Mouse (Mus musculus) B cell, adult 62 days (primary cell): ENCODE measurements around the gene Hyal2. TPM values are rescaled to one million over a fixed set of nuclear protein-coding genes. Genes with fewer than 3 reads are reported as not detected.

Experiments
- total RNA-seq: library from RNA; stranded (reverse); gene quantifications from 4 replicates; pipeline ENCODE4 v1.2.4, GENCODE M21; 2023

Hyal2 gene
- 2.1 to 7.1 TPM (median 4.7 TPM) in 4 replicates for total RNA-seq

DNA sequence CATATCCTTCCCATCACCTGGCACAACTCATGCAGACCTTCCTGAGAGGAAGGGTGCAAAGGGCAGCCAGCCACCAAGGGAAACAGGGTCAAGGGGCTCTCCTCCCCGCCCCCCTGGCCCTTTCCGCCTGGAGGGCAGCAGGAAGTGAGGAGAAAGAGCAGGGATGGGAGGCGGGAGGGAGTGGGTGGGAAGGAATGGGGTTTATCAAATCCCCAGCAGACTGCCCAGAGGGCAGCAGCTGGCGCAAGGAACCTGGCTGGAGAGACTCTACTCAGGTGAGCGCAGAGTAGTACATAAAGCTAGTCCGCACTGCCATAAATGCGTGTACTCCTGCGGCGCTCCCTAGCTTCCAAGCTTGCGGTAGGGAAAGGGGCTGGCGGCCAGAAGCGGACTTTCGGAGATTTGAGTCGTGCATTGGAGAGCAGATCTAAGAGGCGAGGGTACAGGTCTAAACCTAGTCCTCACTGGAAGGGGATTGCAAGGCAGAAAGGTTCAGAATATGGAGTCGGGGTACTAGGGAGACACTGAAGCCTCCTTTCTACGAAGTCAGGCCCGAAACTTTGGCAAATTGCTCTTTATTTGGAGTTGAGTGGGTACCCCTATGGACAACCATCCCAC is at the start of gene Hyal2:
TSS of gene Hyal2 (plus strand) at position 244 of the 618 bp plus-strand sequence.

DNA sequence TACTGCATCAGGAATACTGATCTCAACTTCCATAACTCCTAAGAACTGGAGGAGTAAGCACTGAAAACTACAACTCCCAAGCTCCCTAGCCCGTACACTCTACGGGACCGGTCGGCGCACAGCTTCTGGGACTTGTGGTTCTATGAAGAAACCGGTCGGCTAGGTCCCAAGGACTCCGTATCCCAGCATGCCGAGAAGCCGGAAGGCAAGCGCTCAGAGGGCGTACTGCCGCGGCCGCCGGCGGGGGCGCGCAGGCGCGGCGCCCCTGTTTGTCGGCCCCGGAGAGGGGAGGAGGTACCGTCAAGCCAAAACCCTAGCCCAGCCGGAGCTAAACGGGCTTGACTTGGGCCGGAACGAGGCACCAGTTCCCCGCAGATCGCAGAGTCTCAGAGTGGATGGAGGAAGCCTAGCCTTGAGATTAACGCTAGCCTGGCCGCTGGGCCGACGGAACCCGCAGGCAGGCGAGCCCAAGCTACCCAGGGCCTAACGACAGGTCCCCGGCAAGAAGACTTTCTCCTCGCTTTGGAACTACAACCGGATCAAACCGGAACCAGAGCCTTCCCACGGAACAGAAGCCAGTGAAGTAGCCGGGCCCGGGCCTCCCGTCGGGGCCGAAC is 33.8 kb upstream of the Hyal2 start, which contains the start of gene Tmem115:
TSS of gene Tmem115 (plus strand) at position 155 of the 617 bp plus-strand sequence.

DNA sequence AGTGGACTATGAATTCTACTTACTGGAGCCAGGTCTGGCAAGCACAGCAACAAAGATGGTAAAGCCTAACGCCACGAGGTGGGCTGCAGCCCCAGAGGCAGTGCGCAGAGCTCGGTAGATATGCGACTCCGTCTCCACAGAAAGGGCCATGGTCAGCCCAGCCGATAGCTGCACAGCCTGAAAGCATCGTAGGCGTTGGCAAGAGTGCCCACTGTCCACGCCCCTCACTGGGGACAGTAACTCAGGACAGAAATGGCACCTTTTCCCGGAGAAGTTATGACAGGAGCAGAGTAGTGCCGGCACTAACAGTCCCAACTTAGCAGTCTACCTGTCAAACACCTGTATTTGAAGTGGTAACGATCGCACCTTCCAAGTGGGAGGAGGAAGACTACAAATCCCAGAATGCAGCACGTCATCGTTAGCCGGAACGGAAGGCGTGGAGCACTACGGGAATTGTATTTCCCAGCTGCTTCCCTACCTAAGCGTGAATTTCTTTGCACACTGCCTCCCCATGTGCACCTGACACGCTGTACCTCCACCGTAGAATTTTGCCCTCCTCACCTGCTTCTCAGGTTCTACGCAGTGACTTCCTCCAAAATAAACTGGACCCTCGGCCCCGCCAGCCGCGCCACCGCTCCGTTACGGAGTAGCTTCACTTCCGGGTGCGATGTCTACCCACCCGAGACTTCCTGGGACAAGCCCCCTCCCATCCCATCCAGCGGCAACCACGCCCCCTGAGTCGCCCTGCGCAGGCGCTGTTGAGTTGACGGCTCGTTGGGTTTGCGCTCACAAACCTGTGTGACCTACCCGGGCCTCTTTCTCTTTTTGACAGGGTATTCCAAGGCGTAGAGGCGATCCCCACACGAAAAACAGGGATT is 26.0 kb upstream of the Hyal2 start, which contains the start of the genes Cyb561d2 and Nprl2:
TSS of gene Cyb561d2 (minus strand) at position 720 of the 878 bp plus-strand sequence.
TSS of gene Nprl2 (plus strand) at position 753 of the 878 bp plus-strand sequence.

DNA sequence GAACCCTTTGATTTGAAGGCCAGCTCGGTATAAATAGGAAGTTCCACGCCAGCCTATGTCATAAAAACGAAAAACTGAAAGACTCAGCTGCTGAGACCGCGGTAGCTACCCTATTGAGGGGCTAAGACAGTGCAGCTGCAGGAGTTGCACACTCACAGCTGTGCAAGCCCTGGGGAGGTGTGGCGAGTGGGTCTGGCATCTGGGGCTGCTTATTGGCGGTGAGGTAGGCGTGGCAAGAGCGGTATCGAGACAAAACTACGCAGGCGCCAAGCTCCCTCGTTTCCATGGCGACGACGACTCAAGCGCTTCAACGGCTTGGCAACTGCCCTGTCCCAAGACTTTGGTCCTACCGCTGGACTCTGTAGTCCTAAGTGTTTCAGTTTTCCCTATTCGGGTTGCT is 20.7 kb upstream of the Hyal2 start, which contains the start of gene Zmynd10:
TSS of gene Zmynd10 (plus strand) at position 273 of the 400 bp plus-strand sequence.

DNA sequence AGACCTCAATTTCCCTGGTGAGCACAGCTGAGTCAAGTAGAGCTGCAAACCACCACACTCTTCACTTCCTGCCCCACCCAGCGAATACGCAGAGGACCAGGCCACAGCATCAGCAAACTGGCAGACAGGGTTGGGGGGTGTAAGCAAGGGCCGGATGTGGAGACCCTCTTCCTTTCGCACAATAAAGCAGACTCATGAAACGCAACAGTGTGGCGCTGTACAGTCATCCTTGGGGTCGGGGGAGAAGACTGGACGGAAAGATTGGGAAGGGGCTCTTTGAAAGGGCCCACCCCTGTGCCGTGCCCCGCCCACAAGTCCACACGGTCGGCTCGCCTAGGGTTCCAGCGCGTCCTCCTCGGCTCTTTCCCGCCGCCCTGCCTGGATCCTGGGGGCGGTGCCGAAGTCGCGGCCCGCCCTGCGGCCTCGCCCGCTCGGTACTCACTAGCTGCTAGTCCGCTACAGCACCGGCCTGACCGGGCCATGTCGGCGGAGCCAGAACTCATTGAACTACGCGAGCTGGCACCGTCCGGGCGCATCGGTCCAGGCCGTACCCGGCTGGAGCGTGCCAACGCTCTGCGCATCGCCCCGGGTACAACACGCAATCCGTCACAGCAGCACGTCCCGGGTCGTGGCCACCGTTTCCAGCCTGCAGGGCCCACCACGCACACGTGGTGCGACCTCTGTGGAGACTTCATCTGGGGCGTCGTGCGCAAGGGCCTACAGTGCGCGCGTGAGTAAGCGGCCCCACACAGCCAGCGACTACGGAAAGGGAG is 16.4 kb upstream of the Hyal2 start, which contains the start of gene Rassf1:
TSS of gene Rassf1 (plus strand) at position 439 of the 773 bp plus-strand sequence.

DNA sequence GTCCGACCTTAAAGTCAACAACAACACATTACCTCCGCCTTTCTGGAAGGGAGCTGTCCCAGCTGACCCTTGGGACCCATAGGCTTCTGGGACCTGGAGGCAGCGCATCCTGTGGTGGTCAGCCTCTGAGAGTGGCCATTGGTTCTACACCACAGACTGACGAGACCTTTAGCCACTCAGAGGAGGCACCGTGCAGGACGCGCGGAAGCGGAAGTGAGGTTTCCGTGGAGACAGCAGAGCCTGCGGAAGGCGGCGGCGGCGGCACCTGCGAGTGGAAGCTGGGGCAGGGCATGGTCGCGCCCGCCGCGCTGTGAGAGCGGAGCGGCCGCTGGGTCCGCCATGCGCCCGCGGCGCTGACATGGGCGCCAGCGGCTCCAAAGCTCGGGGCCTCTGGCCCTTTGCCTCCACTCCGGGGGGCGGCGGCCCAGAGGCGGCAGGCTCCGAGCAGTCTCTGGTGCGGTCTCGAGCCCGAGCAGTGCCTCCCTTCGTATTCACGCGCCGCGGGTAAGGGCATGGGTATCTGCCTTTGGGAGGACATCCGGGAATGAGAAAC is 4.6 kb upstream of the Hyal2 start, which contains the start of gene Tusc2:
TSS of gene Tusc2 (plus strand) at position 227 of the 553 bp plus-strand sequence.

DNA sequence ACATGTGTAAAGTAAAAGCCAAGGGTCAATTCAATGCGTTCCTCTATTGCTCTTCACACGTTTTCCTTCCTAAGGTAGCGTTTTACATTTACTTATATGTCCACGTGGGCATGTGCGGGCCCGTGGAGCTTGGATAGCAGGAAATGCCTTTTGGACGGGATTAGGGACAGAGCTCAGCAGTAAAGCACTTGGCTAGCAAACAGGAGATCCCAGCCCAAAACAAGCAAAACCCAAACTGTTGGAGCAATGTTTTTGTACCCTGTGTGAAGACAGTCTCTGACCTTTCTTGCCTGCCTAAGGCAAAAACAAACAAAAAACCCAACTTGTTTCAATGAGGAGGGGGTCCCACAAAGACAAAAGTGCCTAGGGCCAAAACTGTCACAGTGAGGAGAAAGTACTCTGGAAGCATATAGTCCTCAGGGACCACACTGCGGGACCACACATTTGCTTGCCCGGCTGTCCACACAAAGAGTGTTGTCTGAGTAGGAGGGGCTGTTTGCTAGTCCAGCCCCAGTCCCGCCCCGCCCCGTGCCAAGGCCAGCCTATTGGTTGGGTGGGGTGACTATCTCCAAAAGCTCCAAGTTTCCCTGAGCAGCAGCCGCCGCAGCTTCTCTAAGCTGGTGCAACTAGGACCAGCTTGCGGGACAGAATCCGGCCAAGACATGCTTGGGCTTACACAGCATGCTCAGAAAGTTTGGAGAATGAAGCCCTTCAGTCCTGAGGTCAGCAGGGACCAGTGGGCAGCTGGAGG is 8.8 kb downstream of the Hyal2 start, which contains the start of gene Hyal1:
TSS of gene Hyal1 (plus strand) at position 571 of the 751 bp plus-strand sequence.

DNA sequence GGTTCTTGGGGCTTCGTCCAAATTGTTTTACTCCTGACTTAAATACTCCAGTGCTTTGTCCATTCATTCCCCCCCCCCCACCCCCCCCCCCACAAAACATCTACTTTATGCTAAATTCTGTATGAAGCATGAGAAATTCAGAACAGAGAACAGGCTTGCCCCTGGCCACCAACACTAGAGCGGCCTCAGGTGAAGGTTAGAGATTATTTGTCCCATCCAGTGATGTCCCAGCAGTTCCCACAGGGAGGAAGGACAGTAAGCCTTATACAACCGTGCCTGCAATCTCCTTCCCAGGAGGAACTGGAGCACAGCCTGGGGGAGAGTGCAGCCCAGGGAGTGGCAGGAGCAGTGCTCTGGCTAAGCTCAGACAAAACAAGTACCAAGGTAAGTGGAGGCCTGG is 10.8 kb downstream of the Hyal2 start, which contains the start of gene Naa80:
TSS of gene Naa80 (plus strand) at position 301 of the 400 bp plus-strand sequence.

DNA sequence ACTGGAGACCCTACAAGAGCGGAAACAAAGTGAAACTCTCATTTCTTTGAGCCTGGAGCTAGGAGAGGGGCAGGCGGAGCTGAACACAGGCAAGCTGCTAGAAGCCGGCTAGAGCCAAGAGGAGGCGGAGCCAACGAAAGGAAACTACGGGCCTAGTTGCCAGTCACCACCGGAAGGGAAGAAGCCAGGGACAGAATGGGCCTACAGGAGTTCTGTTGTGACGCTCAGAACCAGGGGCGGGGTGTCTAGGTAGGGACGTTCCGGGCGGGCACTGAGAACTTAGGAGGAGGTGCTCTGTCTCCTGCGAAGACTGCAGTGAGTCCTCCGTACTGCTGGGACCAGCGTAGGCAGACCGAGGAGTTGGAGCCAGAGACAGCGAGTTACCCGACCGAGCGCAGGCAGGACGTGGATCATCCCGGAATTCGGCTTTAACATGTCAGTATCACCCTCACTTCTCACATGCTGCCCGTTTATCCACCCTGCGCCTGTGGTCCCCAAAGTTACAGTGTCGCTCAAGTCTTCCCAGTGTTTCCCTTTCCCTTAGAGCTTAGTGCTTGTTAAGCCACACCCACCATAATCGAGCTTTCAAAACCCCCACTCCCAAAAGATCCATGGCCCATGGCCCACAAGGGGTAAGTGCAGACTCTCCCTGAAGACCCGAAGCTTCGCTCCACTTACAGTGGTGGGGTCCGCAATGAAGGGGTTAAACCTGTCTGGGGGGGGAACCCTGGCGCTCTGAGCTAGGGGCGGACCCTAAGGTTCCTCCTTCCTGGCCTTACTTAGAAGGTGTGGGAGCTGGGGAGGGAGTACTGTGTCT is 13.0 kb downstream of the Hyal2 start, which contains the start of gene Hyal3:
TSS of gene Hyal3 (plus strand) at position 318 of the 817 bp plus-strand sequence.

DNA sequence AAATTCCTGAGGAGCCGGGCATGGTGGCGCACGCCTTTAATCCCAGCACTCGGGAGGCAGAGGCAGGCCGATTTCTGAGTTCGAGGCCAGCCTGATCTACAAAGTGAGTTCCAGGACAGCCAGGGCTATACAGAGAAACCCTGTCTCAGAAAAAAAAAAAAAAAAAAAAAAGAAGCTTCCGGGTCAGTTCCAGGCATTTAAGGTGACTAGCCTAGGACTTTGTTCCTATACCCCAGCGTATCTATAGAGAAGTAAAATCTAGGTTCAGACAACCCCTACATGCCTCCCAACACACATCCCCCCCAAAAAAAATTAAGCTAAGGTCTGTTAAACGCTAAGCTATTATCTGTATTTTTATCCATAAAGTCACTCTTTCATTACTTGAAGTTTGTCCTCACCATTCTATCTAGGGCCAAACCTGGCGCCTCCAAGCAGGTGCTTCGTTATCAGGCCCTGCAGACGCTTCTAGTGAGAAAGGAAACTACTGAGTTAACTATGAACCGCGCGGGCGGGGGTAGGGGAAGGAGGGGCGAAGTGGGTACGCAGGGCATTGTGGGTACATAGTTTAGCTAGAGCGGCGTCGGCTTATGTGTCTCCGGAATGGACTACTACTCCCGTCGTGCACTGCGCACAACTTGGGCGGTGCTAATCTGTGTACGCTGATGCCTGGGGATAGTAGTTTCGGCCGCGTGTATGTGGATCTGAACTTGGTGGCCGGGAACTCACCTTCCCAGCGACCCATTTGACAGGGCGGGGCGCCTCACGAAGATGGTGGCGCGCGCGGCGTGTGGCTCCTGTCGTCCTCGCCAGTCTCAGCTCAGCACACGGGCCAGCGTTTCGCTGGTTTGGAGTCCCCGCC is 19.5 kb downstream of the Hyal2 start, which contains the start of gene Ifrd2:
TSS of gene Ifrd2 (plus strand) at position 669 of the 859 bp plus-strand sequence.

DNA sequence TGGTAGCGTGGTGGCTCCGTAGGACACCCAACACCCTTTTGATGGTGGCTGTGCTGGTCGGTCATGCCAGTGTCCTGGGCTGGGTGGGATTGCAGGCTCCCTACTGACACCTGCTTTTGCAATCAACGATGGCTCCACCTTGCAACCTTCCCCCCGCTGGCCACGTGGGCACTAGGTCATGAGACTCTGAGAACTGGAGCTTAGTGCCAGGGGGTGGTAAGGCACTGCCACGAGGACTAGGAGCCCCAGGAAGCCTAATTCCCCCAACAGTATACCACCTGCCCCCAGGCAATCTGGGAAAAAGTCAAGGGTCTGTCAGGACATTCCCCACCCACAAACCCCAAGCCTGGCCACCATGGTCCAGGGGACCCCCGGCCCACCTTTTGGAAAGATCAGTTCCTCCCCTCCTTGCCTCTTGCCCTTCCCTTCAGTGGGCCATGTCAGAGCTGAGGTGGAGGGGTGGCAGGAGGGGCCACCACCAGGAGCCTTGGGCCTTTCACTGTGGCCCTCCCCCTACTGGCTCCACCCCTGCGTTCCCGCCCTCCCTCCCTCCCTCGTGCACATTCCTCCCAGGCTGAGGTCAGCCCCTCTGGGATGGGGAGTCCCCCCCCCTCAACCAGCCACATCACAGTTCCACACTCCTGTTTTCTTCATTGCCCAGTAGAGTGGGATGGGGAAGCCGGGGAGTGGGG is 41.1 kb downstream of the Hyal2 start, which contains the start of gene Sema3b:
TSS of gene Sema3b (minus strand) at position 489 of the 692 bp plus-strand sequence.

Other genes starting within 250 kb of the Hyal2 start
- 10.8 to 17.7 TPM (median 14.9 TPM) in 4 replicates for gene Hemk1, start 229.6 kb upstream of the Hyal2 start, total RNA-seq
- gene 6430571L13Rik, start 227.3 kb upstream of the Hyal2 start, total RNA-seq, result 0.29 to 1.5 TPM (median 0.60 TPM) in 4 replicates
- gene Cacna2d2, start 168.3 kb upstream of the Hyal2 start, total RNA-seq, result 1.4 to 1.8 TPM (median 1.6 TPM) in 4 replicates
- 19.8 to 26.6 TPM (median 22.1 TPM) in 4 replicates for gene Tmem115, start 34.0 kb upstream of the Hyal2 start, total RNA-seq
- 10.3 to 16.0 TPM (median 14.3 TPM) in 4 replicates for gene Cyb561d2, start 25.8 kb upstream of the Hyal2 start, total RNA-seq
- 19.0 to 32.3 TPM (median 21.9 TPM) in 4 replicates for gene Nprl2, start 25.7 kb upstream of the Hyal2 start, total RNA-seq
- gene Zmynd10, start 20.6 kb upstream of the Hyal2 start, total RNA-seq, result 0.43 TPM in 1 of 4 replicates, not detected in the others
- 61.6 to 76.5 TPM (median 70.1 TPM) in 4 replicates for gene Rassf1, start 16.4 kb upstream of the Hyal2 start, total RNA-seq
- gene Tusc2, start 4.7 kb upstream of the Hyal2 start, total RNA-seq, result 17.9 to 29.2 TPM (median 20.7 TPM) in 4 replicates
- 3.0 to 4.0 TPM (median 3.7 TPM) in 4 replicates for gene Hyal1, start 9.0 kb downstream of the Hyal2 start, total RNA-seq
- 9.0 to 13.7 TPM (median 10.8 TPM) in 4 replicates for gene Naa80, start 10.9 kb downstream of the Hyal2 start, total RNA-seq
- gene Hyal3, start 12.9 kb downstream of the Hyal2 start, total RNA-seq, result 1.6 to 2.9 TPM (median 2.3 TPM) in 4 replicates
- 20.1 to 26.5 TPM (median 22.5 TPM) in 4 replicates for gene Ifrd2, start 19.7 kb downstream of the Hyal2 start, total RNA-seq
- gene Sema3b, start 41.3 kb downstream of the Hyal2 start, total RNA-seq, result 0.27 to 0.94 TPM (median 0.52 TPM) in 4 replicates
- 568 to 620 TPM (median 596 TPM) in 4 replicates for gene Gnai2, start 67.4 kb downstream of the Hyal2 start, total RNA-seq
- not detected in 4 replicates for gene Slc38a3, start 101.6 kb downstream of the Hyal2 start, total RNA-seq
- 1.3 TPM in 2 of 4 replicates, not detected in the others for gene Gnat1, start 111.8 kb downstream of the Hyal2 start, total RNA-seq
- gene Sema3f, start 142.5 kb downstream of the Hyal2 start, total RNA-seq, result 0.25 to 0.69 TPM (median 0.57 TPM) in 3 of 4 replicates, not detected in the other
- gene Rbm5, start 203.1 kb downstream of the Hyal2 start, total RNA-seq, result 283 to 337 TPM (median 297 TPM) in 4 replicates